Mouse (Mus musculus): ENCODE measurements at regions not wholly inside any gene's neighbourhood (a gene's known extent, or its start where the extent isn't known, plus 50 kb on each side); places are given as distances from the start of the nearest gene placed in this dataset. TPM values are rescaled to one million over a fixed set of nuclear protein-coding genes. Genes with fewer than 3 reads are reported as not detected.

DNA sequence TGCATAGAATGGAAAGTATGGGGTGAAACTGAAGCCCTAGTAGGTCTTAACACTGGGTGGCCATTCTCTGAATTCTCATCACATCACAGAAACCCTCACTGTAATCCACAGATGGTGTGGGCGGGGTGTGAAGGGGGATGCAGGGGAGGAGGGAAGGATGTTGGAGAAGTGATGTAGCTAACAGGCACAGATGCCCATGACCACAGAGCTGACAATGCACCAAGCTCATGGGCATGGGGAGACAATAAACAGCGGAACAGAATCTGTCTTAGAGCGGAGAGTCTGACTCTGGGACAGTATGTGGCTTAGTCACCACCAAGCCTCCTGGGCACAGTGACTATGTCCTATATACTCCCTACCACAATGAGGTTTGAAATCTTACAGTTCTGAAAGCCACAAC is 63.3 kb upstream of the Fam19a5 start:
- no peaks in the 10 kb centered on the region for H3K9me3 ChIP-seq (ENCODE audit: control insufficient read depth, low read length)
- H3K4me3 ChIP-seq (replicated peaks; ENCODE audit: low read length) = no peak overlapping the region
- peaks cover 8% of the 10 kb centered on the region for H3K4me1 ChIP-seq (ENCODE audit: control insufficient read depth, insufficient read depth, low read length)
- H3K27me3 ChIP-seq (ENCODE audit: control insufficient read depth, insufficient read depth, low read length) = no peaks in the 10 kb centered on the region; the same call in 1 of the 2 replicates
- no peak overlapping the region for H3K27ac ChIP-seq (replicated peaks; ENCODE audit: low read depth, low read length)
- DNase-seq (ENCODE audit: low spot score) (no peak), ATAC-seq (ENCODE audit: low FRiP score, low read depth) (no peak)
- WGBS = 82% methylated on average over 3 of the region's 3 CpGs
- H3K9ac ChIP-seq (ENCODE audit: low read depth, low read length, severe bottlenecking) = no peak overlapping the region
- no peak for TF ChIP-seq POLR2A (IDR thresholded peaks at IDR 0.05; ENCODE audit: borderline replicate concordance, extremely low read depth, insufficient read depth, insufficient read length)
- no peaks in the 10 kb centered on the region for H3K36me3 ChIP-seq (ENCODE audit: control insufficient read depth, insufficient read depth, low read length)
- H3K4me2 ChIP-seq (replicated peaks; ENCODE audit: low read depth, low read length, severe bottlenecking) = no peak overlapping the region

Small RNAs in the stretch of these regions (microRNA-seq; reads per million reads assigned to microRNA genes)
- not detected for gene Gm23416
